Mouse (Mus musculus) adrenal gland, adult 18-20 months (tissue): ENCODE results near the gene Vmn1r219. TPM values are rescaled to one million over a fixed set of nuclear protein-coding genes. Genes with fewer than 3 reads are reported as not detected.
"Not testable (repeated sequence)": the region's sequence is repeated elsewhere in the genome, so short reads cannot be mapped to it uniquely, and the experiment has no call there.

Experiments
- DNase-seq, 2 experiments: peaks; one replicate each; pipeline ENCODE4 v3.0.0; 2021 to 2022; ENCODE audit warnings: low spot score in 2 of 2
- long read RNA-seq, 2 experiments: library from polyadenylated mRNA; stranded (forward); transcript quantifications; one replicate each; pipeline ENCODE4 v2.0.0; 2021
- total RNA-seq, 2 experiments: library from RNA; stranded (reverse); gene quantifications; 1 replicate in 1 of 2; 2 replicates in 1 of 2; pipeline ENCODE4 v1.2.3; 2021

The Vmn1r219 gene
- total RNA-seq: not detected
- long read RNA-seq, experiment 1: 0 reads
- long read RNA-seq, experiment 2: 0 reads

GRCm38 (mm10) chr13:23159012-23159411, at the start of gene Vmn1r219:
Gene Vmn1r219, plus strand, starts transcription at chr13:23159312.
- no peak for DNase-seq

- DNase-seq: not testable (repeated sequence)
These were observed 41.0 kb upstream of the Vmn1r219 start, which contains the start of gene Vmn1r217 for GRCm38 (mm10) chr13:23118126-23118525. Gene Vmn1r217, minus strand, starts transcription at chr13:23118226.

- no peak for DNase-seq
These were observed 38.5 kb upstream of the Vmn1r219 start for GRCm38 (mm10) chr13:23120611-23121010.

GRCm38 (mm10) chr13:23133099-23133498, 26.0 kb upstream of the Vmn1r219 start, which contains the start of gene Vmn1r218:
Gene Vmn1r218, plus strand, starts transcription at chr13:23133155.
- no peak for DNase-seq

- DNase-seq: no peak
These were observed 25.6 kb upstream of the Vmn1r219 start for GRCm38 (mm10) chr13:23133501-23133900.

- DNase-seq: no peak
These were observed 20.2 kb upstream of the Vmn1r219 start for GRCm38 (mm10) chr13:23138880-23139279.

- DNase-seq: no peak
These were observed 1.3 kb upstream of the Vmn1r219 start for GRCm38 (mm10) chr13:23157848-23158247.

- DNase-seq: not testable (repeated sequence)
These were observed 7.4 kb downstream of the Vmn1r219 start for GRCm38 (mm10) chr13:23166471-23166870.

- no peak for DNase-seq
These were observed 28.8 kb downstream of the Vmn1r219 start, which contains the start of gene Vmn1r220 for GRCm38 (mm10) chr13:23187875-23188274. Gene Vmn1r220, minus strand, starts transcription at chr13:23187975.

GRCm38 (mm10) chr13:23203885-23204284, 44.8 kb downstream of the Vmn1r219 start:
- DNase-seq: not testable (repeated sequence)

- not testable (repeated sequence) for DNase-seq
These were observed 54.7 kb downstream of the Vmn1r219 start, which contains the start of gene Vmn1r221 for GRCm38 (mm10) chr13:23213827-23214226. Gene Vmn1r221, plus strand, starts transcription at chr13:23214127.

Other genes starting within 250 kb of the Vmn1r219 start
- not detected for gene Vmn1r213, start 151.7 kb upstream of the Vmn1r219 start, total RNA-seq
- not detected for gene Vmn1r214, start 128.9 kb upstream of the Vmn1r219 start, total RNA-seq
- not detected for gene Vmn1r215, start 91.3 kb upstream of the Vmn1r219 start, total RNA-seq
- not detected for gene Vmn1r217, start 41.1 kb upstream of the Vmn1r219 start, total RNA-seq
- gene Vmn1r218, start 26.2 kb upstream of the Vmn1r219 start, total RNA-seq: not detected
- gene Vmn1r220, start 28.7 kb downstream of the Vmn1r219 start, total RNA-seq: not detected
- not detected for gene Vmn1r221, start 54.8 kb downstream of the Vmn1r219 start, total RNA-seq
- not detected for gene Vmn1r222, start 76.6 kb downstream of the Vmn1r219 start, total RNA-seq
- not detected for gene Vmn1r223, start 87.8 kb downstream of the Vmn1r219 start, total RNA-seq
- gene Zfp322a, start 209.9 kb downstream of the Vmn1r219 start, total RNA-seq: 10 to 100 TPM; 15.0 to 18.5 TPM